Mouse (Mus musculus): ENCODE data around the gene Pex12.
"Not testable (repeated sequence)": the region's sequence is repeated elsewhere in the genome, so short reads cannot be mapped to it uniquely, and the experiment has no call there.

Gene Pex12

GRCm38 (mm10) chr11:83289036-83289435, 13.3 kb downstream of the Pex12 start:
- no peak for DNase-seq (ENCODE audit: low read depth, low spot score)

GRCm38 (mm10) chr11:83286566-83286965, 15.8 kb downstream of the Pex12 start, which contains the start of gene Slfn14:
TSS of gene Slfn14 (minus strand) at chr11:83286726.
- no peak for DNase-seq (ENCODE audit: low read depth, low spot score)

GRCm38 (mm10) chr11:83285627-83286026, 16.8 kb downstream of the Pex12 start:
- no peak for DNase-seq (ENCODE audit: low read depth, low spot score)

- DNase-seq (ENCODE audit: low read depth, low spot score), result no peak
Observed at GRCm38 (mm10) chr11:83282084-83282483, 20.3 kb downstream of the Pex12 start.

GRCm38 (mm10) chr11:83279691-83280090, 22.7 kb downstream of the Pex12 start:
- no peak for DNase-seq (ENCODE audit: low read depth, low spot score)

- no peak for DNase-seq (ENCODE audit: low read depth, low spot score)
Observed at GRCm38 (mm10) chr11:83279024-83279423, 23.4 kb downstream of the Pex12 start.

- no peak for DNase-seq (ENCODE audit: low read depth, low spot score)
Observed at GRCm38 (mm10) chr11:83276251-83276650, 26.1 kb downstream of the Pex12 start.

- DNase-seq (ENCODE audit: low read depth, low spot score), result peak; percentile 54
Observed at GRCm38 (mm10) chr11:83271951-83272843, 30.2 kb downstream of the Pex12 start.

- peak; percentile 78 for DNase-seq (ENCODE audit: low read depth, low spot score)
Observed at GRCm38 (mm10) chr11:83271151-83271950, 31.0 kb downstream of the Pex12 start.

GRCm38 (mm10) chr11:83270842-83271150, 31.6 kb downstream of the Pex12 start:
- no peak for DNase-seq (ENCODE audit: low read depth, low spot score)

GRCm38 (mm10) chr11:83263146-83263545, 39.2 kb downstream of the Pex12 start:
- DNase-seq (ENCODE audit: low read depth, low spot score), result no peak

- no peak for DNase-seq (ENCODE audit: low read depth, low spot score)
Observed at GRCm38 (mm10) chr11:83262673-83263072, 39.7 kb downstream of the Pex12 start.

GRCm38 (mm10) chr11:83257211-83257610, 45.2 kb downstream of the Pex12 start:
- not testable (repeated sequence) for DNase-seq (ENCODE audit: low read depth, low spot score)

Measured in WW6 (cell line).